Mouse (Mus musculus) spleen, postnatal 36 days (tissue): ENCODE results near the gene Wap.

Experiments
- DNase-seq, 2 experiments: peaks; one replicate each; pipeline ENCODE4 v3.0.0; 2022; ENCODE audit warnings: low spot score in 2 of 2, mixed read lengths in 1 of 2

Wap gene

DNA sequence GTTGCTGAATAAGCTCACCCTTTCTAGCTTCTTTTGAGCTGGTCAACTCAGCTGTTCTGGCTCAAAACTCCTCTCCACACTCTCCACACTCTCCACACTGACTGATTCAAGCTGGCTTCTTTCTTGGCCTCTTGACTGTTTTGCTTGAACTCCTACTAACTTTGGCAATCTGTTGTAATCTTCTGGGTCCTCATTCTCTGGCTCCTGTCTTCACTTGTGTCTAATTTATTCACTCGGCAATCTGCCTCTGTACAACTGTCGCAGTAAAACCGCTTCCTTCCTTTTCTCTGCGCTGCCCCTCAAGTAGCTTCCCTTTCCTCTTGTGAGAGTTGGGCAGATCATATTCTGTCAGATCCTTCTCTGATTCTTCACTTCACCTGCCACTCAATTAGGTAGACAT, 10.7 kb downstream of the Wap start:
- DNase-seq: peak; percentile 76 to 80

GRCm38 (mm10) chr11:6626388-6626772, 12.1 kb downstream of the Wap start:
- DNase-seq: no peak

- peak; percentile 90 to 91 for DNase-seq
Measured at GRCm38 (mm10) chr11:6625478-6626387, 12.7 kb downstream of the Wap start, which contains the start of gene Tbrg4. Gene Tbrg4, minus strand, starts transcription at chr11:6626067.

DNA sequence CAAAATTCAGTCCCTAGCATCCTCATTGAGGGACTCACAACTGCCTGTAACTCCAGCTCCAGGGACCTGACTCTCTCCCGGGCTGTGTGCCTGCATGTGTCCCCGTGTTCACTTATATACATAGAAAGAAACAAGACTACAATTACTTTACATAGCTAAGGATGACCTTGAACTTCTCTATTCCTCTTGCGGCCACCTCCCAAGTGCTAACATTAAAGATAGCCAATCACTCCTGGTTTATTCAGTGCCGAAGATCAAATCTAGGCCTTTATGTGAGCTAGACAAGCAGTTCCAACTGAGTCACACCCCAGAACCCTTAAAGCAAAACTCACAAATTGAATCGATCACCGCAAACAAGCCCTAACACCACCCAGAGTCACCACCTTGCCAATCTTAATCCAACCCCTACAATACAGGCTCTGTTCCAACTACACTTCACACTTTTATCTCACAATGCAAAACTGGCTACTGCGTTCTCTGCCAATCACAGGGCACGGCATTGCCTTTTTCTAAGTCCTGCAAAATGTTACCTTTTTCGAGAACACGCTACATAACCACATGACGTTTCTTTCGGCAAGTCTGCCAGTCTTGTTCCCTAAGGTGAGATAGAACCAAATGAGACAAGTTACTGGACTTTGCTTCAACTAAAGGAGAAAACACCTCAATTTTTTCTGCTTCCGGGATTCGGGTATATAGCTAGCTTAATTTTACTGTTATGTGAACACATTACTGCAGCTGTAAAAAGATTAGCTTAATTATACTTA, 13.6 kb downstream of the Wap start:
- no peak for DNase-seq

- no peak for DNase-seq
Measured at GRCm38 (mm10) chr11:6623704-6624103, 14.7 kb downstream of the Wap start.

- no peak for DNase-seq
Measured at GRCm38 (mm10) chr11:6615250-6616205, 22.9 kb downstream of the Wap start.

- no peak for DNase-seq
Measured at GRCm38 (mm10) chr11:6605491-6606399, 32.7 kb downstream of the Wap start, which contains the start of gene Nacad. Gene Nacad, minus strand, starts transcription at chr11:6606053.

- no peak for DNase-seq
Measured at GRCm38 (mm10) chr11:6605021-6605481, 33.4 kb downstream of the Wap start.

DNA sequence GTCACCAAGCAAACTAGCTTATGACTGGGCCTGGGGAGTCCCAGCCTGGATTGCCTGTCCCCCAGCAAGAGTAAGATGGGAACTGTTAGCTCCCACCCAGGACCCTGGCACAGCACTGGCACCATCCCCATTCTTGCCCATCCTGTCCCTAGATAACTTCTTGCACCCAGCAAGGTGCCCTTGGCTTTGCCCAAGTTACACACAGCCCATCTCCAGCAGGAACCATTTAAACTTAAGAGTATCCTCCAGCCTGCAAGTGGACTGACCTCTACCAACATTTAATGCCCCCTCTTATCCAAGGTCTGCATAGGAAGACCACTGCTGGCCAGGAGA, 33.9 kb downstream of the Wap start:
- DNase-seq: no peak

- no peak for DNase-seq
Measured at GRCm38 (mm10) chr11:6603887-6604603, 34.4 kb downstream of the Wap start.

DNA sequence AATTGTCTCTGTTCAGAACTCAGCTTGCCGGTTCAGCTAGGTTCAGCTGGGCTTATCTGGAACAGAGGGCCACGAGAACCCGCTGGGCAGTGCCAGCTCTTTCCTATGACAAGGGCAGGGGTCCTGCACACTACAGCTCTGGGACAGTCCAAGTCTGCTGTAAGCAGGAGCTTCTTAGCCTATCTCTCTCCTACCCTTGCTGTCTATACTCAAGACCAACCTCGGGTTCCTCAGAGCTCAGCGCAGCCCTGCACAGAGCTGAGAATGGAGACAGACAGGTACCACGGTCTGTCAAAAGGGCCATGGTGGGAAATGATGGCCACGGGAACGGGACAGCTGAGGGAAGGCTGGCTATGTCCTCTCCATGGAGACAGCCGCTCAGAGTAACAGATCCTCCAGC, 35.2 kb downstream of the Wap start:
- DNase-seq: no peak

- DNase-seq: no peak
Measured at GRCm38 (mm10) chr11:6602662-6603061, 35.8 kb downstream of the Wap start.

GRCm38 (mm10) chr11:6601649-6602480, 36.6 kb downstream of the Wap start:
- DNase-seq: no peak

DNA sequence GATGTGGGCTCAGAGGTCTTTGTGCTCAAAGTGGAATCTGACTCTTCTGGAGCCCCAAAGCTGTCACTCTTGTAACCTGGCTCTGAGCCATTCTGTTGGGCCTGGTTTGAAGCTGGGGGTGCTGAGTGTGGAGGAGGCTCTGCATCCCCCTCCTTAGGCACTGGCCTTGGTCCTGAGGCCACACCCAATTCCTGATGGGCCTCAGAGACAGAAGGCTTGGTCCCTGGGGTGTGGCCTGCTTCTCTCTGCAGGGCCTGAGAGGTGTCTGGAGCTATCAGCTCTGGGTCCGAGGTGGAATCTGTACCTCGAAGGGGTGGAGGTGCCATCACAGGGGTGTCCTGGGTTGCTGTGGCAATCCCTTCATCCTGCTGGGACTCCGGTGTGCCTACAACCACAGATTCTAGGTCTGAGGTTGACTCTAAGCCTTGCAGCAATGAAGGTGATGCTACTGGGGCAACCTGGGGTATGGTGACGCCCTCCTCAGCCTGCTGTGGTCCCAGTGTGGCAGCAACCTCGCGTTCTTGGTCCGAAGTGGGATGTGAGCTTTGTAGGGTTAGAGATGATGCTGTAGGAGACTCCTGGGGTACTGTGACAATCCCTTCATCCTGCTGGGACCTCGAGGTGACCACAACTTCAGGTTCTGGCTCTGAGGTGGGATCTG, 38.0 kb downstream of the Wap start:
- no peak for DNase-seq

- DNase-seq: no peak
Measured at GRCm38 (mm10) chr11:6599831-6600230, 38.6 kb downstream of the Wap start.

GRCm38 (mm10) chr11:6599011-6599681, 39.3 kb downstream of the Wap start:
- peak in 1 of 2 experiments; percentile 58 for DNase-seq

- DNase-seq: no peak
Measured at GRCm38 (mm10) chr11:6598191-6598889, 40.1 kb downstream of the Wap start.
